Mouse (Mus musculus) B cell, adult 2 months (primary cell): ENCODE data around the gene Pea15a.
"Not testable (repeated sequence)": the region's sequence is repeated elsewhere in the genome, so short reads cannot be mapped to it uniquely, and the experiment has no call there.

Experiments used
- DNase-seq, 2 experiments: peaks; one replicate each; pipeline ENCODE4 v3.0.0; 2022

Pea15a gene

DNA sequence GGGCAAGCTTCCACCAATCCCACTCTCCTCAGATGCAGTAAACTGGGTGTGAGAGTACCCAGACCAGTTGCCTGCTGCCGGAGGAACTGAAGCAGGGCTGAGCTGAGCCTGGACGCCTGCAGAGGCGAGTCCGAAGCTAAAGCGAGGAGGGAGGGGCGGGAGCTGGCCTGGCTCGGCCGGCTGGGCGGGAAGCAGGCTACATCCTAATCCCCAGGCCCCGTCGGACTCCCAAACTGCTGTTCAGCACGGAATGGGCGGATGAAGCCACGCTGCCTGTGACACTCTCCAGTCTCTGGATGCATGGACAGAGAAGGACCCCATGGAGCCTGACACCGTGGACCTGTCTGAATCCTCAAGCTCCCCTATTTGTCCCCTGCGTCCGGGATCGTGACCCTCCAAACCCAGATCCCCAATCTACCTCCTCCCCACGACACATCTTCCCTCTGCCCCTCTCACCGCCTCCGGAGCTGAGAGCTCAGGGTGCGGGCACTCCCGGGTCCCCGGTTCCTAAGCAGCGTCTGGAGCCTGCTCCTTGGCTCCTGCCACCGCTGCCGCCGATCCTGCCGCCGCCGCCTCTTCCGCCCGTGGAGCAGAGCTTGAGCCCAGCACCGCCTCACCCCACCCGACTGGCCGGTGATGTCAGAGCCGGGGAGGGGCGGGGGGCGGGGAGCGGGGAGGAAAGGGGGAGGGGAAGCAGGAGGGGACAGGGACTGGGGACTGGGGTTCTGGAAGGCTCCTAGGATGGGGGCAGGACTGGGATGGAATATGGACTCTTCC, at the start of gene Pea15a:
Gene Pea15a (minus strand): TSS at position 664 of the 777 bp plus-strand sequence.
- peak; percentile 73 to 74 for DNase-seq

DNA sequence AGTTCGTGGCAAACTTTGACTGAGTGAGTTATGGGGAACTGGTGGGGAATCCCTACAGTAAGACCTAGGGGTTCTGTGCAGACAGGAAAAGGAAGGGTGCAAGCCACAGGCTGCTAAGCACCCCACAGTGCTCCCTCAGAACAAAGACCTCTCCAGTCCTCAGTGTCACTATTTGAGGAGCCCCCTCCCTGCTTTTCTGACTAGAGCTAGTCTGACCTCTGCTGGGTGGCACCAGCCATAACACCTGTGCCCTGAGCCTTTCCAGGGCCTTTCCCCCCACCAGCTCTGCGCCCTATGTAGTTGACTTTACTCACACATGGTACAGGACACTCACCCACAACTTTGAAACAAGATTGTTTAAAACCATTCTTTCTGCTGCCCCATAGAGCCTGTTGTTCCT, 41.1 kb upstream of the Pea15a start:
- DNase-seq: peak; percentile 31 to 32

DNA sequence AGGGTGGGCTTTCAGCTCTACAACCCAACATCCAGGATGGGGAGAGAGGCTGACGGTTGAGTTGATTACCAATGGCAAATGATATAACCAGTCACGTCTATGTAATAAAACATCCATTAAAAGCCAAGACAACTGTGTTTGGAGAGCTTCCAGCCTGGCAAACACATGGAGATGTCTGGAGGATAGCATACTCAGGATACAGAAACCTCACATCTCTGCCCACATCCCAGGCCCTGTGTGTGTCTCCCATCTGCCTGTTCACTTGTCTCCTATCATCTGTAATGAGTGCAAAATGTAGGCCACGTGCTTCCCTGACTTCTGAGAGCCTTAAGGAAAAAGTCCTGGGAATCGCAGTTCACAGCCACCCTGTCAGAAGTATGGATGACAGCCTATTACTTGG, 40.6 kb upstream of the Pea15a start:
- no peak for DNase-seq

DNA sequence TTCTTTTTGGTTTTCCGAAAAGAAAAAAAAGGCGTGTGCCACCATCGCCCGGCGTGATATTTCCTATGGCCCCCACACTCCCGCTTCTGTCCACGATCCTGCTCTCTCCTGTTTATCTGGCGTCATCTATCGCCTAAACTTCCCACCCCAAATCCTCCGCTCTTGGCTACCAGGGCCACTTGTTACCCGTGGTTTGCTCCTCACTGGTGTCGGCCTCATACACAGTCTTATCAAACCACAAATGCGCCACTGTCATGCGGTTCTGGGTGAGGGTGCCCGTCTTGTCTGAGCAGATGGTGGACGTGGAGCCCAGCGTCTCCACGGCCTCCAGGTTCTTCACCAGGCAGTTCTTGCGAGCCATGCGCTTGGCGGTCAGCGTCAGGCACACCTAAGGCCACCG, 38.0 kb upstream of the Pea15a start:
- DNase-seq: not testable (repeated sequence)

DNA sequence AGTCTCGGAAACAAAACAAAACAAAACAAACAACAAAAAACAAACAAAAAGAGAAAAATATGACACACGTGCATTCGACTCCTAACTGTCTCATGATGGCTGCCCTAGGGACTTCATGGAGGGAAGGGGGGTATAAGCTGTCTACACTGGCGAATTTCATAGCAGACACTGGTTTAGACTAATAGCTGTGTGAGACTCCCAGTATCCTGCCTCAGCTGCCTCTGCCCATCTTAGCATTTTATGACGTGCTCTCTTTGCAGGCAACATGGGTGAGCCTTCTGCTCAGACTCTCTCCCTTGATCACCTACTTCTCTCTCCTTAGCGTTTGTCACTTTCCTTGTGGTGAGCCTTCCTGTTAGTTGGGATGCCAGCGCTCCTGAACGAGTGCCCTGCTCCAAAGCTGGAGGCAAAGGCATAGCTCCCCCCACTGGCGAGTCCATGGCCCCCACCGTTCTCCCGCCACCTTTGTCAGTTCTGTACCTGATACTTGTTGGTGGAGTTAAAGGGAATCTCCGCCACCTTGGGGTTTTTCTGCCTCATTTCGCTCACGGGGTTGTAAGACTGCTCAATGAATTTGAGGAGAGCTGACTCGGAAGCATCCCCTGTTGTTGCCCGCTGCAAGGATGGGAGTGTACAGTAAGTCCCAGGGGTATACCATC, 37.1 kb upstream of the Pea15a start:
- no peak for DNase-seq

DNA sequence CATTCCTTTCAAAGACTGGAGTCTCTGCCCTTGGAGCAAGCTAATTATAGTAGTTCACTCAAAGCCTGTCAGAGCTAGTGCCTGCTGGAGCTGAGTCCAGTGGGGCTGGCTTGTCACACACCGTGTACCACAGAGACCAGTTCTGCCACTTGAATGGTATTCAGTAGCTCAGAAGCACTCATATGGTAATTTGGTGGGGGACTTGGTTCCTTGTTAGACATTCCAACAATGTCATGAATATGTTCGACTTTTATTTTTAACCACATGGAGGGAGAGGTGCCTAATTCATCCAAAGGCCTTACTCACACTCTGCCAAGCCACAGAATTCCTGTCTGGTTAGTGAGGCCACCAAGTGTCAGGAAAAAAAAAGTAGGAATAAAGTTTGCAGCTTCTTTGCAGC, 35.8 kb upstream of the Pea15a start:
- DNase-seq: no peak

DNA sequence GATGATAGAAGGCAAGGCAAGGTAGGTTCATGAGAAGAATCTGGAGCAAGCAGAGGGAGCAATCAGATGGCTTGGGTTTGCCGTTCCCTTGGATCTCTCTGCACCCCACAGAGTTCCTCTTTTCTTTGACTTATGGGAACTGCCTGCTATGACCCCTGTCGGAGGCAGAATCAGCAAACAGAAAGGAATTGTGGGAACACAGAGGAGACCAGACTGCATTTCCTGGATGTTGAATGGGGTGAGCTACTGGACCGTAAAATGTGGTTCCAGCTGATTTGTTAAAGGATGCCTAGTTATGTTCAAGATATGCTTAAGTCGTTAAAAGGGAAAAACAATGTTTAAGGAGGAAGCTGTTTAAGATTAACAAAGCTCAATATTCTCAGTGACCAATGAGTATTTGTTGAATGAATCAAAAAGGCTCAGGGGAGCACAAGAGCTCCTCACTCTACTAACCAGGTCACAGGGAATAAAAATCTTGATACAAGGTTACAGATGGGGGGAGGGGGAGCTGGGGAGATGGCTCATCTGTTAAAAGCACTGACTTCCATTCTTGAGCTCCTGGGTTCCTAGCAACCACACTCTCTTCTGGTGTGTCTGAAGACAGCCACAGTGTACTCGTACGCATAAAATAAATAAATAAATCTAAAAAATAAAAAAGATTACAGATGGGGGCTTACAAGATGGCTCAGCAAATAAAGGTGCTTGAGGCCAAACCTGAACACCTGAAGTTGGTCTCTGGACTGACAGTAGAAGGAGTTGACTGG, 34.5 kb upstream of the Pea15a start:
- no peak for DNase-seq

DNA sequence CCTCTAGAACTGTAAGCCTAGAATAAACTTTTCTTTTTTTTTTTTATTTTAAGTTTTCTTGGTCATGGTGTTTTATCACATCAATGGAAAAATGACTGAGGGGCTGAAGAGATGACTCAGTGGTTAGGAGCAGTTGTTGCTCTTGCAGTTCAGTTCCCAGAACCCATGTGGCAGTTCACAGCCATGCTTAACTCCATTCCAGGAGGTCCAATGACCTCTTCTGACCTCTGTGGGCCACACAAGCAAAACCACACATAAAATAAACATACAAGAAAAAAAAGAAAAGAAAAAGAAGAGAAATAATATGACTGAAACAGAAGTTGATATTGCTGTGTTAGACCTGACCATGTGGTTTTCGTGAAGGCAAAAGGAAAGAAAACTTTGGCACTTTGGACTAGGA, 22.6 kb upstream of the Pea15a start:
- no peak for DNase-seq

DNA sequence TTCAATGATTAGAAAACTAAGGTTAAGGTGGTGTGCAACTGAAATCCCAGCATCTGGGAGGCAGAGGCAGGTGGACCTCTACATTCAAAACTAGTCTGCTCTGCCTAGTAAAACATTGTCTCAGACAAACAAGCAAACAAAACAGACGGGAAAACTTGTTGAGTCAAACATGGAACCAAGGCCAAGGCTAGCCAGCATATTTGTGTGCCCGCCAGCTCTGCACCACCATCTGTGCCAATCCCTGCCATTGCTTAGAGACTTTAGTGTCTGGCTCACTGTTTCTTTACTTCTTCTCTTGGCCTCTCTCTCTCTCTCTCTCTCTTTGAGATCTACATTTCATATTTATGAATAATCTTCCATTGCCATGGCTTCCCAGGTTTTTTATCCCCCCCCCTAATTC, 21.6 kb upstream of the Pea15a start:
- no peak for DNase-seq

DNA sequence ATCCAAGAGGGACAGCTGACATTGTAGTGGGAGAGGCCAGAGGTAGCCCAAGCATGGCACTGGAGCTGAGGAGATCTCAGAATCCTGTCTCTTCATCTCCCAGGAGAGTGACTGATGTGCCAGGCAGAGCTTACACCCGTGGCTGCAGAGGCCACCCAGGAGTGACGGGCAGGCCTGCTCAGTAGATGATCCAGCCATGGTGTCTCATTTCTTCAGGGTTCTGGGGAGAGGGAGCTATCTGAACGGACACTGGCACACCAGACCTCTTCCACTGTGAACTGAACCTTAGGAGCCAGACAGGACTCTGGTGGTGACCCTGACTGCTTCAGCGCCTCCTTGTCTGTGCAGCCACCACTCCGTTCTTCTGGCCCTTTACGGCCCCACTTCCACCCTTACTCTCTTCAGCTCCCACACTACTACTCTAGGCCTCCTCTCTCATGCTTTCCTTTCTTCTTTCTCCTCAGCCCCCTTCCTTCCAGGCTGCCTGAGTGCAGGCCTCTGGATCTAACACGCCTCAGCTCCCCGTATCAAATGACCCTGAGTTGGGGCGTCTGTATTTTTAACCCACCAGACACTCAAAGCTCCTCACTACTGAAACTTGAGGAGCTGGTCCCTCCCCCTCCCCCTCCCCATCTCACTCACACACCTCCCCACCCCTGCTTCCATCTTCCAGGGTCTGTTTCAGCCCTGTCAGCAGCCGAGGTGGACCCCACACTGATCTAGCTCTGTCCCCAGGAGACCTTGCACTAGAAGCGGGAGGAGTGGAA, 14.9 kb upstream of the Pea15a start:
- no peak for DNase-seq

DNA sequence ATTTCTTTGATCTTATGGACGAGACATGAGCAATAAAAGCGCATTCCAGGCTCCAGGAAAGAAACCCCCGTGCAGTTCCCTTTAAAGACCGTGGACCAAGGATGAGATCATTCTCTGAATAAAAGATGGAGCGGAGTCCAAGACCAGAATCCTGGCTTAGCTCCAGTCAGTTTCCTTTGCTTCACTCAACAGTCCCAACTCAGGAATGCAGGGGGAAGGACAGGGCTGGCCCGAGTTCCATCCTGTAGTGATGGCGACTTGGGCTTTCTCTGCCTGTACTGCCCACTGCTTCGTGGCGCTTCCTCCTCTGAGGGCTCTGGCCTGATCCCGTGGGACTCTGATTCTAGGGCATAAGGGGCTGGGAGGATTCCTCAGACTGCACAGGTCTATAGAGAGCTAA, 13.8 kb upstream of the Pea15a start:
- DNase-seq: no peak

DNA sequence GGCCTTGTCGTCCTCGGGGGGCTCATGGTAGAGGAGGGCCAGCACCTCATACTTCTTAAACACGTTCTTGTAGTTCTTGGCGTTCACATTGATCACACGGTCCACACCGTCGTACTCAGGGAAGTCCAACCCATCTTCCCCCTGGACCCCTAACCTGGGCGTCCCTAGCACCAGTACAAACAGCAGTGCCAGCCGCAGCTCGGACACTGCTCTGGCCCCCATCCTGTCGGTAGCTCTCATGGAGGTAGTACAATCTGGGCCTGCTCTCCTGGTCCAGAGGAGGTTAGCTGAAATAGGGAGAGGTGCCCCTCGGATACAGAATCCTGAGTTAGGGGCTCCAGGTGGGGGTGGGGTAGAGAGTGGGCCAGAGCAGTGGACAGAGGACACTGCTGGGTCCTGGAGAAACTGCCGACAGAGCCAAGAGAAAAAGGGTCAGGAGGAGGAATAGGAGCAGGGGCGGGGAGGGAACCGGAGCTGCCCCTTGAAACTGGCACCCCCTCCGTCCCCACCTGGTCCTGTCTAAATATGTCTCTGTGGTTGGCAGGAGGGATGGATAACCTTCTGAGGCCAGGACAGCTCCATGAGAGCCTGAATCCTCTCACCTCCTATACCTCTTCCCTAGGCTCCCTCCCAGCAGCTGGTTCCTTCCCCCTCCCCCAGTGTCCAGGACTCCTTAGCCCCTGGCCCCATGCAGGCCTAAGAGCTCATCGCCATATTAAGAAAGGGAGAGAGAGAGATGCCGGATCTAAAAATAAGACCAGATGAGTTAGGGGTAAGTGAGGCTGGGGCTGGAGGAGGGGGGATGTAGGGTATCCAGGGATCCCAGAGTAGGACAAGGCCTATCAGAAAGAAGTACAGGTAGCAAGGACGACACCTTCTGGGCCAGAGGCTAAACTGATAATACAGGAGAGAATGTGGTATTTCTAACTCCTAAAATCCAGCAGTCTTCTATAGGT, 13.1 kb upstream of the Pea15a start, which contains the start of gene Casq1:
Gene Casq1 (minus strand): TSS at position 418 of the 956 bp plus-strand sequence.
- DNase-seq: no peak

DNA sequence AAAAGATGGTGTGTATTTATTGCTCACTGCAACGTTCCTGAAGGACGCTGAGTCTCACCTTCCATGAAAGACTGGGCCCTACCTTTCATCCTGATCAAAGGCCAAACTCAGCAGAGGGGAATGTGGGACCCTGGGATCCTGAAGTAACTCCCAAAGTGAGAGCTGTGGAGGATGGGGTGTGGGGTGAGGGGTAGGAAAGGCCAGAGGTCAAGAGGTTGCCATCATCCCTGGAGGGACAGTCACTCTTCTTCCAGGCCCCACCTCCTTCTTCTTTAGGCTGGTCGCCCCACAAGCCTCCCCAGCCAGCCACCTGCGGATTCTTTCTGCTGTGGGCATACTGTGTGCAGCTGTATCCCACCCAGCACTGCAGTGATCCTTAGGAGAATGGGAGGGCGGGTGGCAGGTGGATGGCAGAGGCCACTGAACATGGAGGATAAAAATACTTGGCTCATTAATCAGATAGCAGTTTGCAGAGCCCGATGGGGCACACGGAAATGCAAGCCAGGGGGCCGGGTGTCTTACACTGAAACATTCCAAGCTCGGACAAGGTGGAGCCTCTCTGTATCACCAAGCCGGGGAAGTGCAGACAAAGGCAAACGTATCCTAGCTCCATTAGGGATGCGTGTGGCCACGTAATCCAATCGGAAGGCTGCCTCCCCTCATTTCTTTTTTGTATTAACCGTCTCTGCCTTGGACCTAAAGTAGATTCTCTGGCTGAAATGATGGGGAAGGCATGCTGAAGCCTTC, 11.7 kb upstream of the Pea15a start:
- DNase-seq: no peak

DNA sequence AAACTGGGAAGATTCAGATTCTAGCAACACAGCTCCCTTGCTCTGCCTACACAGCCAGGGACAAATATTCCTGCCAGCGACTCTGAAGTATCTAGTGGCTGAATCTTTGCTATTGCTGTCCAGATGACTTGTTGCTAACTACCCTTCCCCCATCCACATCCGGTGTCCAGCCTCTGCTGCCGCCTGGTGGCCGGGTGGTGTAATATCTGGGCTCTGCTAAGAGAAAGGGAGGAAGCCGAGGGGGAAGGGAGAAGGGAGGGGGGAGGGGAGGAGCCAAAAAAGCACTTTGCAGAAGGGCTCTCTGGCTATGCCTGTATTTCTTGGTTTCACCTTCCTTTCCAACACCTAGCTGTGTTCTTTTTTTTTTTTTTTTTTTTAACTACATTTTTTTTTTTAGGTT, 10.5 kb upstream of the Pea15a start:
- peak; percentile 95 to 96 for DNase-seq

DNA sequence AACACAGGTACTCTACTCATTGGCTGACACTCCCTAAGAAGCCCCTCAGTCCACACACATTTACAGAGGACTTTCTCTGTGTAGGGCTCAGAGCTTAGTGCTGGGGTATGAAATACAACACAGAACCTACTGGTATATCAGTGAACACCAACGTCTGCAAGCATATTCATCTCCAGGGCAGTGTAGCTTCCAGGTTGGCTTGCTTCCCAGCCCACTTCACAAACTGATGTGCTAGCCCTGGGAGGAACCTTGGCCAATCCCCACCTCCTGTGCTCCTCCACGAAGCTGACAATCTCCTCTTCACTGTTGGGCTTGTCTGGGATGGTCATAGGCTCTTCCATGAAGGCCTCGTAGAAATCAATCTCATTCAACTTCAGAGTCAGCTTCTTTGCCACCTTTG, 8.1 kb upstream of the Pea15a start:
- DNase-seq: no peak

DNA sequence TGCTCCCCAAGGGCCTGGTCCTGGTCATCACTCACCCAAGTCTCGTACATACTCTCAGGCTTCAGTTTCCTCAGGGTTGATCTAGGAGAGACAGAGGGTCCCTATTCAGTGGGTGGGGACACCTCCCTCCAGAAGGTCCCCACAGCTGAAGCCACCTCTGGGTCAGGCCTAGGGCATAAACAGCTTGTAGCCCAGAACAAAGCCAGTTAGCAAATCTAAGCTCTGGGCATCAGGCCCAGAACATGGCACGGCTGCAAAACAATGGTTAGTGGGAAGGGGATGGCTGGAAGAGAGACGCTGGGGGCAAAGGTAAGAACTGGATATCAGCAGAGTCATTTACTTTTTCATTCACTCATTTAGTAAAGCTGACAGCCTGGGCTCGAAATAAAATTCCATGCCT, 7.2 kb upstream of the Pea15a start:
- no peak for DNase-seq

DNA sequence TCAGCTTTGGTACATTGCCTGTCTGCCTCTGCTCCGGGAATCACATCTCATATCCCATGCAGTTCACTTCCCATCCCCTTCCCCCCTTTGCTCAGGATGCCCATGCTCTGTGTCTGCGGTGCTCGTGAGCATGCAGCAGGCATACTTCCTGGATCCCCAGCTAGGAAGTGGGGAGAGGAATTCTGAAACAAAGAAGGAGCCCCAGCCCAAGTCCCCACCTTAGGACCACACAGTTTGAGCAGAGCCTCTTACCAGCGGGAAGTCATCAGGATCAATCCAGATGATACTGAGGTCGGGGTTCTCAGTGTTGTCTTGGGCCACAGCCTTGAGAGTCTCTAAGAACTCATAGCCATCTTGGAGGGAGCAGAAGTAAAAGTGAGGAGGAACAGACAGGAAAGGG, 6.2 kb upstream of the Pea15a start:
- DNase-seq: no peak

DNA sequence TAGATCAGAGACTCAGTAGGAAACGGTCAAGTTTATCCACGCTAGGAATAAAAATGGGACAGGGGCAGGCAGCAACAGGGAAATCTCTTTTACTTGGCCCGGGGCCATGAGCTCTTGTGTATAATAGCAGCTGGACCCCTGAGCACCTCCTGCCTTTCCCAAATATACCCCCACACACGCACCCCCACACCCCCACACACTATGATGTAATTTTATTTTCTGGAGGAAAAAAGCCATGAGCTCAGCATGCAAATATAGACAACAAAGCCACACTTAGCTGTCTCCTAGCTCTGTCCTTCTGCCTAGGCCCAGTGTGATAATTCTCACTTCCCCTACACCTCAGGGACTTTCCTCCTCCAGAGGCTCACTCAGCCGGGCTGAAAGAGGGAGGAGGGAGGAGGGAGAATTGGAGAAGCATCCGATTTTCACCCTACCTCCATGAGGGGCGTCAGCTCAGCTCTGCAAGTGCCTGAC, 544 bp upstream of the Pea15a start:
- DNase-seq: peak; percentile 31 to 41

DNA sequence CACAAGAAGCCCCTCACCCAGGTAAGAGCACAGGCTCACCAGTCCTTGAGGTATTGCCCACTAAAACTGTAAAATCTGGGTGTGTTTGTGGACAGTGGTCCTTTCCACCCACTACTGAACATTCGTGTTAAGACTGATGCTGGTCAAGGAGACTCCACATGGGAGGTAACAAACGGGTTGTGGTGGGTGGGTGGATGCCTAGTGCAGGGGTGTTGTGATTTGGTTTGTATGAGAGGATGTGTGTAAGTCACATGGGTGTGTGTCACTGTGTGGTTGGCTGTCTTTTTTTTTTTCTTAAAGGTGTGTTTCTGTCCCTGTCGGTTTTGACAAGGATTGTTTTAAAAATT, 890 bp downstream of the Pea15a start:
- peak; percentile 35 to 36 for DNase-seq

DNA sequence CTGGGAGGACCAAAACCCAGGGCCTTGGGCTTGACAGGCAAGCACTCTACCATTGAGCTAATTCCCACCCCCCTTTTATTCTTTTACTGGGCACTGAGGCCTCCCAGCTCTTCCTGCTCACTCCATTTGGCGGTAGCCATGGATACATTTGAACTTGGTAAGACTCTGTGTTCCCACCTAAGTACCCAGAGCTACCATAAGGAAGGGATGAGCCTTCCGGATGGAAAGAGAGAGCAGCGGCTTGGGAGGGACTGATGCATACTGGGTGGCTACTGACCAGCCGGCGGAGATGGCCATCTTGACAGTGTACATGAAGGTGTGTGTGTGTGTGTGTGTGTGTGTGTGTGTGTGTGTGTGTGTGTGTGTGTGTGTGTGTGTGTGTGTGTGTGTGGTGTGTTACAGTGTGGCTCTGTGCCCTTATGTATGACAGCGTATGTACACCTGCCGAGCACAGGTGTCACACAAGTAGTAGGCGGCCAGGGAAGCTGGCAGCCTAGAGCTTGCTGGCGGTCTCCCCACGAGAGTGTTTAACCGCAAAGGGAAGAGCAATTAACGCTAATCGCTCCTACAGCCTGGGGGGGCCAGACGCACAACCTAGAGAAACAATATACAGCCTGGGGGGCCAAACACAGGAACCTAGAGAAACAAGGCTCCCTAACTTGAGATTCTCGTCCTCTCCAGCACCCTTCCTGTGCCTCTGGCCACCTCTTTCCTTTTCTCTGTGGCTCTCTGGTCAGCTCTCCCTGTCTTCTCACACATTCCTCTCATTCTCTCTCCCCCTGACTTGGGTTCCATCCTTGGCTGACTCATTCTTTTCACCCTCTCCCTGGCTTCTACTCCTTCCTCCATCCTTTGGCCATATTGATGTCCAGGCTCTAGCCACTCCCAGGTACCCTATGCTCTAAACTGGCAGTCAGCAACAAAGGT, 1.5 kb downstream of the Pea15a start:
- no peak for DNase-seq
